Mouse (Mus musculus) liver, embryonic 16.5 days (tissue): ENCODE results near the gene Kif5c. TPM values are rescaled to one million over a fixed set of nuclear protein-coding genes. Genes with fewer than 3 reads are reported as not detected.

Experiments
- ATAC-seq: fragments of 200-750 bp; cut with Nextera tagmentation; 2 replicates; pipeline ENCODE4 v1.8.0; 2017; ENCODE audit warnings: low read depth, mild to moderate bottlenecking, moderate number of reproducible peaks, moderate library complexity
- H3K27ac ChIP-seq: fragments of 300-500 bp; sonication (generic); 2 replicates; pipeline ENCODE4 v1.5.1; 2014; ENCODE audit warnings: mild to moderate bottlenecking, low read length
- H3K27me3 ChIP-seq: fragments of 300-500 bp; sonication (generic); 2 replicates; pipeline ENCODE4 v1.6.1; 2014; ENCODE audit warnings: low read depth, low read length, mixed read lengths; ENCODE audit not compliant: control insufficient read depth, insufficient read depth
- H3K36me3 ChIP-seq: fragments of 300-500 bp; sonication (generic); 2 replicates; pipeline ENCODE4 v1.6.1; 2014; ENCODE audit warnings: mild to moderate bottlenecking; ENCODE audit not compliant: control insufficient read depth, insufficient read depth
- H3K4me1 ChIP-seq: fragments of 300-500 bp; sonication (generic); 2 replicates; pipeline ENCODE4 v1.6.1; 2014; ENCODE audit warnings: low read depth, low read length, mixed read lengths; ENCODE audit not compliant: control insufficient read depth
- H3K4me2 ChIP-seq: fragments of 300-500 bp; sonication (generic); 2 replicates; pipeline ENCODE4 v1.6.1; 2014; ENCODE audit warnings: low read depth, low read length, mixed read lengths
- H3K4me3 ChIP-seq: fragments of 300-500 bp; sonication (generic); 2 replicates; pipeline ENCODE4 v1.5.1; 2014; ENCODE audit warnings: low read depth, mild to moderate bottlenecking, low read length
- H3K9ac ChIP-seq: fragments of 300-500 bp; sonication (generic); 2 replicates; pipeline ENCODE4 v1.6.1; 2014; ENCODE audit warnings: low read depth, low read length
- H3K9me3 ChIP-seq: fragments of 300-500 bp; sonication (generic); replicated peaks from 2 replicates; pipeline ENCODE4 v1.6.1; 2016; ENCODE audit warnings: low read length; ENCODE audit not compliant: control insufficient read depth
- WGBS: fragments of 180-500 bp; shearing (Covaris S2); extraction: QIAGEN DNeasy Blood & Tissue Kit; methylation state at CpG from one replicate; pipeline ENCODE4 v1.1.7; 2014; ENCODE audit not compliant: insufficient replicate concordance; 5-methylcytosine and 5-hydroxymethylcytosine counted together
- polyA plus RNA-seq: library from polyadenylated mRNA; unstranded; fragments of >200 nt; fragmentation: Nextera tagmentation; extraction: Ambion mirVana; gene quantifications from 2 replicates; pipeline ENCODE4 v1.2.1, GENCODE M21; 2015

Gene Kif5c
- polyA plus RNA-seq, 1 experiment from 2014 or later: 0.09 TPM

GRCm38 (mm10) chr2:49741026-49741425 is 121.9 kb downstream of the Kif5c start:
- Histone ChIP-seq H3K9me3 (no peaks in the 10 kb centered on the region), H3K36me3 (no peaks in the 10 kb centered on the region), H3K4me2 (no peak overlapping the region), H3K27me3 (no peaks in the 10 kb centered on the region), H3K4me3 (no peak overlapping the region), H3K4me1 (no peaks in the 10 kb centered on the region), H3K9ac (no peak overlapping the region), H3K27ac (no peak overlapping the region)
- WGBS: 61% methylated on average over 6 of the region's 6 CpGs
- ATAC-seq: no peak

GRCm38 (mm10) chr2:49741895-49742734 is 123.0 kb downstream of the Kif5c start:
- H3K4me2 ChIP-seq: no peak overlapping the region
- WGBS: 61% methylated on average over 16 of the region's 16 CpGs
- no peak overlapping the region for H3K4me3 ChIP-seq
- no peaks in the 10 kb centered on the region for H3K27me3 ChIP-seq
- no peaks in the 10 kb centered on the region for H3K9me3 ChIP-seq
- no peaks in the 10 kb centered on the region for H3K4me1 ChIP-seq
- H3K9ac ChIP-seq: no peak overlapping the region
- ATAC-seq: no peak
- H3K36me3 ChIP-seq: no peaks in the 10 kb centered on the region
- no peak overlapping the region for H3K27ac ChIP-seq

DNA sequence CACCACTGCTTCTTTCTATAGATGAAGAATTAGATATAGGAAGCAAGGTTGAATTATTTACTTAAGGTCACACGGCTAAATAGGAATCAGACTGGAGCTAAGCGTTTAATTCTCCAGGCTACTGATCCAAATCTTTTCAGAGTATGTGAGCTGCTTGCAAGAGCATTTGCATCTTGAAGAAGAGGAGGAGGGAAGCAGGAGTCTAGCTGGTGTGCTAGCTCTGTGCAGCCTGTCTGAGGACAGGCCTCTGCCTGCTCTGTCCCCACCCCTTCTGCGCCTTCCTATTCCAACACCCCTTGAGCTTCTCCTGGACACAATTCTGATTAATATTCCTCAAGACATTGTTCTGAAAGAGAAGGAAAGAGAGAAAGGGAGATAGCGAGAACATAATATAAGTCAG is 123.8 kb downstream of the Kif5c start:
- ATAC-seq: no peak
- WGBS: 65% methylated on average over 4 of the region's 4 CpGs
- Histone ChIP-seq H3K27ac (no peak overlapping the region), H3K9ac (no peak overlapping the region), H3K9me3 (no peaks in the 10 kb centered on the region), H3K36me3 (no peaks in the 10 kb centered on the region), H3K27me3 (no peaks in the 10 kb centered on the region), H3K4me2 (no peak overlapping the region), H3K4me1 (no peaks in the 10 kb centered on the region), H3K4me3 (no peak overlapping the region)

- Histone ChIP-seq H3K9me3 (no peaks in the 10 kb centered on the region), H3K4me2 (no peak overlapping the region), H3K4me3 (no peak overlapping the region), H3K9ac (no peak overlapping the region), H3K27ac (no peak overlapping the region), H3K4me1 (no peaks in the 10 kb centered on the region), H3K27me3 (no peaks in the 10 kb centered on the region), H3K36me3 (no peaks in the 10 kb centered on the region)
- 42% methylated on average over 6 of the region's 6 CpGs for WGBS
- ATAC-seq: no peak
These were observed 124.7 kb downstream of the Kif5c start for GRCm38 (mm10) chr2:49743775-49744174.

DNA sequence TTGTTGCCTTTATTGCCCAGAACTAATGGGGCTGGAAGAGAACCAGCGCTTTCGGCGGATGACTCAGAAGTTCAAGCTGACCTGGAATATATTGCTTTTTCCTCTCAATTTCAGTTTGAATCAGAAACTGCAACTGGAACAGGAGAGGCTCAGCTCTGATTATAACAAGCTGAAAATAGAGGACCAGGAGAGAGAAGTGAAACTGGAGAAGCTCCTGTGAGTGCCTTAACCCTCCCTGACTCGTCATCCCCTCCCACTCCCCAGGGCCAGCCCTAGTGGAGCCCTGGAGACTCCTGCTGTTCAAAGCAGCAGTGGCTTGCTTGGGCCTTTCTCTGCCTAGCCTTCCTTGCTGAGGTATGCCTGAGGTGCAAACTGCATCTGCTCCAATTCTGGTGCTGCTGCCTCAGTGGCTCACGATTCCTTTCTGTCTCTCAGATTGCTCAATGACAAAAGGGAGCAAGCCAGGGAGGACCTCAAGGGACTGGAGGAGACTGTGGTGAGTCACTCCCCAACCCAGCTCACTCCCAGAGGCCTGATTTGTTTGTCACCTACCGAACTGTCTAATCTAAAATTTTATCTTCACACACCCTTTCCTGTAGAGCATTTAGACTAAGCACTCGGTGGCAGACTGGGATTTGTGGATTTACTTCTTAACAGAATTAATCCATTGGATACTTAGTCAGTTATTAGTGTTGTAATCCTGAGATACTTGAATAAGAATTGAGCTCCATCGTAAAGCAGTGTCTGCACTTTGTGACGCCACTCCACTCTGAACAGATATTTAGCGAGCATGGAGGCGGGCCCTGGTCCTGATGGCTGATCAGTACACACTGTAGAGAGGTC is 125.4 kb downstream of the Kif5c start:
- no peaks in the 10 kb centered on the region for H3K36me3 ChIP-seq
- H3K27me3 ChIP-seq: no peaks in the 10 kb centered on the region
- H3K27ac ChIP-seq: no peak overlapping the region
- WGBS: 48% methylated on average over 11 of the region's 11 CpGs
- no peak overlapping the region for H3K4me3 ChIP-seq
- H3K9me3 ChIP-seq: no peaks in the 10 kb centered on the region
- no peak overlapping the region for H3K9ac ChIP-seq
- H3K4me2 ChIP-seq: no peak overlapping the region
- no peaks in the 10 kb centered on the region for H3K4me1 ChIP-seq
- ATAC-seq: 0 out of 2 replicates have a peak, but pooled peaks have one; percentile 16

DNA sequence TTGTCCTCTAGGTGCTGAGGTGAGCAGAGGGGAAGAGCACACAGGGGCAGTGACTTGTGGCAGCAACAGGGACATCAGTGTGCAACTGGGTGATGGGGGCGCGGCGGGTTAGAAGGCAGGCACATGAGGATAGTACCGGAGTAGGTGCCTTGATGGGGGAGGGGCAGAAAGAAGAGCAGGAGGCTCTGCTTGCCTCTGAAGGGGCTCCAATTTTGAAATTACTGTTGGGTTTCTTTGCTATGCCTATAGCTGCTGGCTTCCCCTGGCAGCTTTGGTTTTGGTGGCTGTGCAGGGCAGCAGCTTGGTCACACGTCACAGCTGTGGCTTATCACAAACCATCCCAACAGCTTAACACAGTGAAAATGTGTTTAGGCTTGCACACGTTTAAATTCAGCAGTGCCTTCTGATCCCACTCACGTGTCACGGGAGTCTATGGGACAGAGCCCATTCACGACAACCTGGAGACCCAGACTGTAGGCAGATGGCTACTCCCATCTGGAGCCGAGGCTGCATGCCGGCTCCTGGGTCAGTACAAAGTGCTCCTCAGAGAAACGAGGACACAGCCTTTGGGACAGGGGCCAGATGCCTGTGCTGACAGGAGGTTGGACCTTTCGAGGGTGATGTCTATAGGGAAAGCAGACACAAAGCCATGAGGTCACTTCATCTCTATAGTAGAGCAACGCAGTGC is 126.1 kb downstream of the Kif5c start:
- Histone ChIP-seq H3K27ac (no peak overlapping the region), H3K9me3 (no peaks in the 10 kb centered on the region), H3K27me3 (no peaks in the 10 kb centered on the region), H3K4me3 (no peak overlapping the region), H3K36me3 (no peaks in the 10 kb centered on the region), H3K4me1 (no peaks in the 10 kb centered on the region), H3K9ac (no peak overlapping the region), H3K4me2 (no peak overlapping the region)
- no peak for ATAC-seq
- 67% methylated on average over 14 of the region's 14 CpGs for WGBS

DNA sequence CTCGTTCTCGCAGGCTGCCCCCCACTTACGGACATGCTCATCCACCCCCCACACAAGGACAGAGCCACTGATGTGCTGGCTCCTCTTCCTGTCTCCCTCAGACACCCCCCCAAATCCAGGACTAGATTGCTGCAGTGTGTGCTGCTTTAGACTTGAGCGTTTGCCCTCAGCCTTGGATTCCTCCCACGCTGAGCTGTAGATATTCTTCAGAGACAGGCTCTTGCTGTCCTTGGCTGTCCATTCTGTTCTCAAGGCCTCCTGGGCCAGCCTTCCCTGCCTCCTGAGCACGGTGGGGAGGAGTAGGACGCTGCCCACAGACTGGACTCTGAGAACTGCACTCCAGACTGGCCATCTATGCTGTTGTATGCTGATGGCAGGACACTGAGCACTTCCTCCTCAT is 127.8 kb downstream of the Kif5c start:
- no peak overlapping the region for H3K4me2 ChIP-seq
- H3K36me3 ChIP-seq: no peaks in the 10 kb centered on the region
- no peak overlapping the region for H3K4me3 ChIP-seq
- no peaks in the 10 kb centered on the region for H3K9me3 ChIP-seq
- WGBS: 61% methylated on average over 7 of the region's 7 CpGs
- no peak overlapping the region for H3K9ac ChIP-seq
- H3K4me1 ChIP-seq: no peaks in the 10 kb centered on the region
- H3K27ac ChIP-seq: no peak overlapping the region
- no peaks in the 10 kb centered on the region for H3K27me3 ChIP-seq
- ATAC-seq: no peak

DNA sequence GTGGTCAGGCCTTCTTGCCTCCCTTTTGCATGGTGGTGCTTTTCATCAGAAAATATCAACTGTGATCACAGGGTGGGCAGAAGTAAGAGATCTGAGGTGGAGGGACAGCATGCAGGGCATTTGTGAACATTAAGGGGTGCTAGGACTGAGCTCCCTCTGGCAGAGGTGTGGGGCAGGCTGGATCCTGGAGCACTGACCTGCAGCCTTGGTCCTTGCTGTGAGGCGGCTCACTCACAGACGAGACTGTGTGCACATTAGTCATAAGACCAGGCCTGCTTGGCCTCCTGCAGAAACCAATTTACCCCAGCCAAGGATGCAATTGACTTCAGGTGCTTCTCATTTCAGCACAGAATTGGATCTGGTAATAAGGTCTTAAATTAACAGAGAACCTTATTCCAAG is 128.6 kb downstream of the Kif5c start:
- no peaks in the 10 kb centered on the region for H3K36me3 ChIP-seq
- no peaks in the 10 kb centered on the region for H3K27me3 ChIP-seq
- H3K4me1 ChIP-seq: no peaks in the 10 kb centered on the region
- 67% methylated on average over 2 of the region's 2 CpGs for WGBS
- H3K9ac ChIP-seq: no peak overlapping the region
- H3K4me3 ChIP-seq: no peak overlapping the region
- no peaks in the 10 kb centered on the region for H3K9me3 ChIP-seq
- H3K27ac ChIP-seq: no peak overlapping the region
- no peak for ATAC-seq
- no peak overlapping the region for H3K4me2 ChIP-seq
